Mouse (Mus musculus): ENCODE data around the gene Pgpep1. TPM values are rescaled to one million over a fixed set of nuclear protein-coding genes. Genes with fewer than 3 reads are reported as not detected.

The Pgpep1 gene
- polyA plus RNA-seq, 1 experiment from 2014 or later = 32.1 TPM

GRCm38 (mm10) chr8:70630532-70631381 is 29.4 kb downstream of the Pgpep1 start:
- H3K9ac ChIP-seq = peak overlapping the region; percentile 52
- WGBS = 10% methylated on average over 22 of the region's 22 CpGs

GRCm38 (mm10) chr8:70629574-70630531 is 30.3 kb downstream of the Pgpep1 start:
- ATAC-seq (ENCODE audit: insufficient number of reproducible peaks, low FRiP score) = peak; percentile 83
- WGBS = 2% methylated on average over 60 of the region's 60 CpGs
- H3K27me3 ChIP-seq (replicated peaks) = peaks cover 14% of the 10 kb centered on the region; the same call in 1 of the 2 replicates
- peak overlapping the region; percentile 52 for H3K4me3 ChIP-seq
- peak overlapping the region; percentile 64 for H3K9ac ChIP-seq
- H3K27ac ChIP-seq (ENCODE audit: poor library complexity, severe bottlenecking) = peak overlapping the region; percentile 38; the same call in 1 of the 2 replicates
- H3K9me3 ChIP-seq (replicated peaks) = no peaks in the 10 kb centered on the region
- H3K4me2 ChIP-seq = peak overlapping the region; percentile 68
- H3K36me3 ChIP-seq = no peaks in the 10 kb centered on the region
- H3K4me1 ChIP-seq (replicated peaks) = peaks cover 43% of the 10 kb centered on the region

More at GRCm38 (mm10) chr8:70630532-70631381, 29.4 kb downstream of the Pgpep1 start:
- Histone ChIP-seq H3K4me1 (replicated peaks) (peaks cover 41% of the 10 kb centered on the region), H3K9me3 (replicated peaks) (no peaks in the 10 kb centered on the region), H3K4me3 (peak overlapping the region; percentile 14; the same call in 1 of the 2 replicates), H3K36me3 (no peaks in the 10 kb centered on the region), H3K27ac (ENCODE audit: poor library complexity, severe bottlenecking) (no peak overlapping the region), H3K27me3 (replicated peaks) (peaks cover 14% of the 10 kb centered on the region; the same call in 1 of the 2 replicates), H3K4me2 (peak overlapping the region; percentile 68)
- ATAC-seq (ENCODE audit: insufficient number of reproducible peaks, low FRiP score) = 0 out of 2 replicates have a peak, but pooled peaks have one; percentile 37

GRCm38 (mm10) chr8:70628986-70629490 is 31.1 kb downstream of the Pgpep1 start:
- Histone ChIP-seq H3K4me1 (replicated peaks) (peaks cover 35% of the 10 kb centered on the region), H3K36me3 (no peaks in the 10 kb centered on the region), H3K27ac (ENCODE audit: poor library complexity, severe bottlenecking) (peak overlapping the region; percentile 38; the same call in 1 of the 2 replicates), H3K9me3 (replicated peaks) (no peaks in the 10 kb centered on the region), H3K9ac (peak overlapping the region; percentile 64), H3K4me2 (peak overlapping the region; percentile 68), H3K4me3 (peak overlapping the region; percentile 52), H3K27me3 (replicated peaks) (peaks cover 14% of the 10 kb centered on the region; the same call in 1 of the 2 replicates)
- ATAC-seq (ENCODE audit: insufficient number of reproducible peaks, low FRiP score) = no peak
- WGBS = 59% methylated on average over 7 of the region's 7 CpGs

- H3K4me1 ChIP-seq (replicated peaks) = peaks cover 25% of the 10 kb centered on the region
- peaks cover 23% of the 10 kb centered on the region for H3K27me3 ChIP-seq (replicated peaks)
- no peak for ATAC-seq (ENCODE audit: insufficient number of reproducible peaks, low FRiP score)
- H3K4me2 ChIP-seq = no peak overlapping the region
- H3K9ac ChIP-seq = no peak overlapping the region
- H3K9me3 ChIP-seq (replicated peaks) = no peaks in the 10 kb centered on the region
- H3K4me3 ChIP-seq = no peak overlapping the region
- H3K36me3 ChIP-seq = no peaks in the 10 kb centered on the region
- 72% methylated on average over 5 of the region's 5 CpGs for WGBS
- H3K27ac ChIP-seq (ENCODE audit: poor library complexity, severe bottlenecking) = no peak overlapping the region
Measured at GRCm38 (mm10) chr8:70627041-70627440, 33.1 kb downstream of the Pgpep1 start.

- Histone ChIP-seq H3K27me3 (replicated peaks) (peaks cover 28% of the 10 kb centered on the region), H3K4me3 (no peak overlapping the region), H3K9me3 (replicated peaks) (no peaks in the 10 kb centered on the region), H3K27ac (ENCODE audit: poor library complexity, severe bottlenecking) (no peak overlapping the region), H3K36me3 (no peaks in the 10 kb centered on the region), H3K9ac (no peak overlapping the region), H3K4me2 (no peak overlapping the region), H3K4me1 (replicated peaks) (0 out of 2 replicates have a peak, but pooled peaks cover 10% of the 10 kb centered on the region)
- WGBS = 20% methylated on average over 5 of the region's 5 CpGs
- ATAC-seq (ENCODE audit: insufficient number of reproducible peaks, low FRiP score) = no peak
Measured at GRCm38 (mm10) chr8:70625104-70625503, 35.1 kb downstream of the Pgpep1 start.

GRCm38 (mm10) chr8:70622220-70622619 is 38.0 kb downstream of the Pgpep1 start:
- no peak overlapping the region for H3K4me3 ChIP-seq
- WGBS = 49% methylated on average over 3 of the region's 3 CpGs

GRCm38 (mm10) chr8:70618888-70619334 is 41.3 kb downstream of the Pgpep1 start:
- H3K4me1 ChIP-seq (replicated peaks) = peaks cover 10% of the 10 kb centered on the region
- H3K9me3 ChIP-seq (replicated peaks) = no peaks in the 10 kb centered on the region
- ATAC-seq (ENCODE audit: insufficient number of reproducible peaks, low FRiP score) = peak; percentile 81
- no peak overlapping the region for H3K9ac ChIP-seq
- H3K36me3 ChIP-seq = no peaks in the 10 kb centered on the region
- H3K4me3 ChIP-seq = no peak overlapping the region
- peak overlapping the region; percentile 17; the same call in 1 of the 2 replicates for H3K4me2 ChIP-seq
- peaks cover 32% of the 10 kb centered on the region for H3K27me3 ChIP-seq (replicated peaks)
- H3K27ac ChIP-seq (ENCODE audit: poor library complexity, severe bottlenecking) = no peak overlapping the region
- WGBS = 22% methylated on average over 9 of the region's 9 CpGs

More at GRCm38 (mm10) chr8:70622220-70622619, 38.0 kb downstream of the Pgpep1 start:
- no peak overlapping the region for H3K4me2 ChIP-seq
- no peak overlapping the region for H3K27ac ChIP-seq (ENCODE audit: poor library complexity, severe bottlenecking)
- ATAC-seq (ENCODE audit: insufficient number of reproducible peaks, low FRiP score) = no peak
- H3K36me3 ChIP-seq = no peaks in the 10 kb centered on the region
- peaks cover 8% of the 10 kb centered on the region for H3K4me1 ChIP-seq (replicated peaks)
- H3K27me3 ChIP-seq (replicated peaks) = peaks cover 32% of the 10 kb centered on the region
- H3K9me3 ChIP-seq (replicated peaks) = no peaks in the 10 kb centered on the region
- no peak overlapping the region for H3K9ac ChIP-seq

GRCm38 (mm10) chr8:70617985-70618384 is 42.2 kb downstream of the Pgpep1 start:
- WGBS = 70% methylated on average over 11 of the region's 11 CpGs

GRCm38 (mm10) chr8:70616645-70617044 is 43.5 kb downstream of the Pgpep1 start:
- peaks cover 12% of the 10 kb centered on the region for H3K4me1 ChIP-seq (replicated peaks)
- peak overlapping the region; percentile 20; the same call in 1 of the 2 replicates for H3K9ac ChIP-seq
- H3K4me2 ChIP-seq = no peak overlapping the region
- H3K27ac ChIP-seq (ENCODE audit: poor library complexity, severe bottlenecking) = no peak overlapping the region
- no peak overlapping the region for H3K4me3 ChIP-seq
- ATAC-seq (ENCODE audit: insufficient number of reproducible peaks, low FRiP score) = no peak
- WGBS = 49% methylated on average over 11 of the region's 11 CpGs
- no peaks in the 10 kb centered on the region for H3K36me3 ChIP-seq
- H3K27me3 ChIP-seq (replicated peaks) = peaks cover 17% of the 10 kb centered on the region
- no peaks in the 10 kb centered on the region for H3K9me3 ChIP-seq (replicated peaks)

More at GRCm38 (mm10) chr8:70617985-70618384, 42.2 kb downstream of the Pgpep1 start:
- H3K4me2 ChIP-seq = no peak overlapping the region
- no peak overlapping the region for H3K4me3 ChIP-seq
- H3K9me3 ChIP-seq (replicated peaks) = no peaks in the 10 kb centered on the region
- H3K27ac ChIP-seq (ENCODE audit: poor library complexity, severe bottlenecking) = no peak overlapping the region
- no peaks in the 10 kb centered on the region for H3K36me3 ChIP-seq
- peaks cover 30% of the 10 kb centered on the region for H3K27me3 ChIP-seq (replicated peaks)
- peak overlapping the region; percentile 35; the same call in 1 of the 2 replicates for H3K9ac ChIP-seq
- no peak for ATAC-seq (ENCODE audit: insufficient number of reproducible peaks, low FRiP score)
- H3K4me1 ChIP-seq (replicated peaks) = peaks cover 10% of the 10 kb centered on the region

GRCm38 (mm10) chr8:70615894-70616293 is 44.3 kb downstream of the Pgpep1 start, which contains the start of gene Lrrc25:
TSS of gene Lrrc25 (plus strand) at chr8:70616155.
- no peak for ATAC-seq (ENCODE audit: insufficient number of reproducible peaks, low FRiP score)
- no peak within 1 kb of the TSS for H3K27ac ChIP-seq (ENCODE audit: poor library complexity, severe bottlenecking)
- H3K27me3 ChIP-seq (replicated peaks) = peaks cover 9% of the 10 kb centered on the region
- WGBS = 81% methylated on average over 3 of the region's 3 CpGs
- no peak within 1 kb of the TSS for H3K4me2 ChIP-seq
- H3K4me1 ChIP-seq (replicated peaks) = peaks cover 18% of the 10 kb centered on the region
- H3K9me3 ChIP-seq (replicated peaks) = no peaks in the 10 kb centered on the region
- peak within 1 kb of the TSS; percentile 20; the same call in 1 of the 2 replicates for H3K9ac ChIP-seq
- H3K36me3 ChIP-seq = no peaks in the 10 kb centered on the region
- H3K4me3 ChIP-seq = no peak within 1 kb of the TSS

Data from heart, embryonic 12.5 days (tissue).